Mouse (Mus musculus): ENCODE data around the gene Loxl4.

Loxl4 gene

DNA sequence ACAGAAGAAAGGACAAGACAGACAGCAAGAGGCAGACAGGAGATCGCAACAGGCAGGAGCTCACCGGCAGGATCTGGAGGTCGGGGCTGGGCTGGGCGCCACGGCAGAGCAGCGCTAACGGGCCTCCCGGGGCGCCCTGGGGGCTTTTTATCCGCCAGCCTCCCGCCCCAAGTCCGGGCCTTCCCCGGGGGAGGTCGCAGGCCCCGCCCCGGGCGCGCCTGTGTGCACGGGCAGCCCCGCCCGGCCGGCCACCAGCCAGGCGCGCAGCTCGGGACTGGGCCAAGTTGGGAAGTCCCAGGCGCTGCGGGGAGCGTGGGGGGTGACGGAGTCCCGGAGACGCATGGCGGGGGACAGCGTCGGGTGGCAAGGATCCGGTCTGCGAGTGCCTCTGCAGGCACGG is at the start of gene Loxl4:
TSS of gene Loxl4 (minus strand) at position 160 of the 400 bp plus-strand sequence.
- peak; percentile 47 for DNase-seq

- no peak for DNase-seq
Observed at GRCm38 (mm10) chr19:42661430-42662164, 49.0 kb upstream of the Loxl4 start.

- DNase-seq, result no peak
Observed at GRCm38 (mm10) chr19:42660244-42660565, 47.6 kb upstream of the Loxl4 start.

DNA sequence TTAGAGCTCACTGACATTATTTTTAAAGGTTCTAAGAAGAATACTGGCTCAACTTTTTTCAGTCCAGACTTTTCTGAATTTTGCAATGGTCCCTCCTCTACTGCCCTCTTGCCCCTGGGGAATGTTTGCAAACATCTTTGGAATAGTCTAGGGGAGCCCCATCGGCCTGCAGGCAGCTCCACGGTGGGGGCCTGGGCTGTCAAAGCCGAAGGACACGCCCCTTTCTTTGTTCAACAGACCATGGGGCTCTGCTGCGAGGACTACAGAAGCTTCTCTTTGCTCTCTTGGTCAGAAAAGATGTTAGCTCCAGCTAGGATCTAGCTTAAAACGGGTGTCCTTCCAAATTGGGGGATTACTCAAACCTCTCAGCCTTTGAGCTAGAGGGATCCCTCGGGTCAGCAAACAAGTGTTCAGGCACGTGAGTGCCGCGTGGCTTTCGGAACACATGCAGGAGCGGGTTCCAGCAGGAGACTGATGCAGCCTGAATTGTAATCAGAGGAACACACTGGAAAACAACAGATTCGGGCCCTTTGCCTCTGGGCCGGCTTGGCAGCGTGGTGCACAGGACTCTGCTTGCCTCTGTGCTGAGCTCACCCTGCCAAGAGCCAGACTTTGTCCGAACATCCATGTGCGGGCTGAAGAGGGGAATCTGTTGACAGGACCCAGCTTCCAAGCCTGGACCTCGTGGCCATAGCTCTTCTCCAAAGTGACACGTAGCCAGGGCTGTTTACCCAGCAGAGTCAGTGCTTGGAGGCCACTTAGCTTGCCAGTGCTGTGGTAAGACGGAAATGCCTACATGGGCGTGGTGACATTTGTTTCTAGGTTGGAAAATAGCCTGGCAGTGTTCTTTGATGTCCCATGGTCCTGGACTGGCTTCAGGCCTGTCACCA is 47.0 kb upstream of the Loxl4 start:
- DNase-seq, result no peak

- no peak for DNase-seq
Observed at GRCm38 (mm10) chr19:42658435-42659135, 46.0 kb upstream of the Loxl4 start.

- peak; percentile 74 for DNase-seq
Observed at GRCm38 (mm10) chr19:42657769-42658168, 45.2 kb upstream of the Loxl4 start.

DNA sequence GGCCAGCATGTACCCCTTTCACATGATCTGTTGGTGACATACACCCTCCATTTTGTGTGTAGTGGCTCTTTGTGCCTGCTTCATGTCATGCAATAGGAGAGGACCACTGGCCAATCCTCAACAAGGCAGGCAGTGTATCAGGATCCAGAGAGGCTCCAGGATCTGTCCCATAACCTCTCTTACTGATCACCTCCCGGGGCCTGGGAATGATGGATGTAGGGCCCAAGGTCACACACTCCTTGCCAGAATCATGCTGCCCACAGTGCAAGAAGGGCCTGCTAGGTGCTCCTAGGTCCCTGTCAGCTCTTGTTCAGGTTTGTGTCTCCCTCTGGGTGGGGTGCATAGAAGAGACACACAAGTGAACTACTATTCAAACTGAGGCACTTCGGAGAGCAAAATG is 44.7 kb upstream of the Loxl4 start:
- no peak for DNase-seq

DNA sequence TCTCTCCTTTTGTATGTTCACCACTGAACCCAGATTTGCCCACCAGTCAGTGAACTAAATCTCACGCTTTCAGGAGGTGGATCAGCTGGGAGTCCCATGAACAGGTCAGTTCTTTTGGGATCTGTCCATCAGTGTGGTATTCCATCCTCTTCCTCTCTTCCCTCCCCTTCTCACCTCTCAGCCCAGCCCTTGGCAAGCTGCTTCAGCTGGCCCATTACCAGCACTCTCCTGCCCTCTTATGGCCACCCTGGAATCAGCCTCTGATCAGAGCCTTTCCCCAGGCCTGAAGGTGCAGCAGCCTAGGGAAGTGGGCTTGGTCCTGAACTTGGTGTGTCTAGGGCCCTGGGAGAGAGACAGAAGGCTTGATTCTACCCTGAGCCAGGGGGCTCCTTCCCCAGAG is 42.4 kb upstream of the Loxl4 start:
- peak; percentile 70 for DNase-seq

DNA sequence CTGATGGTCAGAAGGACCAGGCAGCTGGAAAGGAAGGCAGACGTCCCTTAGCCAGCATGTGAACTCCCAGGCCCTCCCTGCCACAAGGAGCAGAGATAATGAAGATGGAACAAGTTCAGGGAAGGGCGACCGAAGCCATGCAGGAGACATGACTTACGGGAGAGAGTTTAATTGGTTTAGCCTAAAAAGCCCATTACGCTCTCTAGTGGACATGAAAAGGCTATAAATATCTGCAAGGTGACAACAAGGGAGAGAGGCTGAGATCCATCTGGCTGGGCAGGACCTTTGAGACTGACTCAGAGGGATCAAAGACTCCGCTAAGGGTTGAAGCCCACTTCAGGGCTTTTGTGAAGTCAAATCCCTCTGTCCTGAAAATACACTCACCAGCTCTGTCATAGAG is 40.5 kb upstream of the Loxl4 start:
- peak; percentile 62 for DNase-seq

- DNase-seq, result no peak
Observed at GRCm38 (mm10) chr19:42652425-42652824, 39.8 kb upstream of the Loxl4 start.

DNA sequence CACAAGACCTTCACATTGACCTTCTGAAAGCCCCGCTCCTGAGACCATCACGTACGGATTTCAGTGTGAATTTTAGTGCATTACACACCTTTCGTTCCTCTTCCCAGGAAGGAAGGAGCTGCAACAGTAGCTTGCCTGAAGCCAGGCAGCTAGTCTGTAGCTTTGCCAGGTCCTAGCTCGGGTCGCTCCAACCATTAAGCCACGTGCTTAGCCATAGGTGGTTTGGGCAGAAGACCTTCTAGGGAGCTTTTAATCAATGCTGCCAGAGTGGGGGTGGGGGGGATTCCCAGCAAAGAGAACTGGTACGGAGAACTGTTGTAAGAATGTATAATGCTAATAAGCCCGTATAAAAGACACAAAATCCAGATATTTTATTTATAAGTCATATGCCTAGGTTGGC is 27.6 kb upstream of the Loxl4 start:
- DNase-seq, result no peak

- no peak for DNase-seq
Observed at GRCm38 (mm10) chr19:42639544-42639943, 26.9 kb upstream of the Loxl4 start.

DNA sequence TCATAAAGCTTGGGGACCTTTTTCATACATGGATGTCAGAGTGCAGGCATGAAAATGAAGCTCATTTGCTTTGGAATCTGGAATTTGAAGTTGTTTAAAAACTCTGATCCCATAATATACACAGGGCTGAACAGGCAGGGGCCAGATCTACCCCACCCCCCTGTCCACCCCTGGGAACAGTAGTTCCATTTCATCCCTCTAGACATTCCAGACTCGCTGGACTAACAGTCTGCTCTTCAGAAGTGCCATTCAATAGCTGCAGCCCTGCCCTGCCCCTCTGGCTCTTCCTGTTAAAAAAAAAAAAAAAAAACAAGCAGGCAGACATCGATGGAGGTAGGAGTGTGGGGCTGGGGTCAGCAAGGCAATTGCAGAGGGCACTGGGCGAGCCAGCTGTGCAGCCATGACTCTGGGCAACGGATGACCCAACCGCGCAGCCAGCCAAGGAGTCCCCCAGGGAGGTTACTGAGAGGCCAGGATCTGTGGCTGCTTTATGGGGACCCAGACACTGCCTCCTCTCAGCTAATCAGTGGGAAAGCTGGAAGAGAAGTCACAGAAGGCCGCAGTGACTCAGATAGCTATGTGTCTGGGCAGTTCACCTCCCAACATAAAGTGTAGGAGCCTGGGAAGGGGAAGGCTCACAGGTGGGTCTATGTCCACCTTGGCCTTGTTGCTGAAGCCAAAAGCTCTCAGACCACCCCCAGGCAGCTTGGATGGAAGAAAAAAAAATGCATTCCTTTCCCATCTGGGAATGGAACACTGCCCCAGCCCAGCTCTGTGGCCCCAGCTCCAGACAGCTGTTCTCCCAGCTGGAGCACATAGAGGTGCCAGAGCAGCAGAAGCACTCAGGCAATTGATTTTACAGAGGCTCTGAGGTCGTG is 26.2 kb upstream of the Loxl4 start:
- no peak for DNase-seq

DNA sequence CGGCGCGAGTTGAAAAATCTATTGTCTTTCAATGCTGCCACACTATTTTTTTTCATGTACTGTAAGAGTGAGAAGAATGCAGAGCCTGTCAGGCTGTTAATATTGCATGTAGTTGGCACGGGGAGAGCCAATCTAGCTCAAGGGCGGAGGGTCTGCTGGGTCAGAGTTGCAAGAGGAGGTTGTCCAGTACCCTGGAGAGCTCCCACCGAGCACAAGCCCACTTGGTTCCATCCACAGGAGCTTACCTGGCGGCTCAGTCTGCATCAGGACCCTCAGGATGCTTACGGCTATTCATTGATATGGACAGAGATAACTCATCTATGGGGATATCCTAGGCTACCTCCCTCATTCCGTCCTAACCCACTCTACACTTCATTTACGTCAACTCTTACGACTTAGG is 24.0 kb upstream of the Loxl4 start:
- DNase-seq, result peak; percentile 29

DNA sequence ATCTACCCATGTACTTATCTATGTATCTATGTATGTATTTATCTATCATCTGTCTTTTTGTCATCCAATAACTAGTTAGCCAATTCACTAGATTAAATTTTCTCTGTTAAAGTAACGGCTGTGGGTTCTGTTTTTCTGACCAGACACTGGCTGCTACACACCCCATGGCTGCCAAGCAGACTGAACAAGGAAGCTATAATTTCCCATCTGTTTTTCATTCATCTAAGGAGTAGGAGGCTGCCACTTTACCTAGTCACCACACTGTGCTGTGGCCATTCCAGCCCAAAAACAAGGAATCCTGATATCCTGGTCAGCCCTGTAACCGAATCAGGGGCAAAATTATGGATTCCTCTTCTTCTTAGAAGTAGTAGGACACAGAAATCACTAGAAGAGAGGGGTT is 21.0 kb upstream of the Loxl4 start:
- DNase-seq, result no peak

GRCm38 (mm10) chr19:42632301-42632700 is 19.7 kb upstream of the Loxl4 start:
- DNase-seq, result no peak

GRCm38 (mm10) chr19:42631541-42631961 is 18.9 kb upstream of the Loxl4 start:
- DNase-seq, result peak; percentile 18

DNA sequence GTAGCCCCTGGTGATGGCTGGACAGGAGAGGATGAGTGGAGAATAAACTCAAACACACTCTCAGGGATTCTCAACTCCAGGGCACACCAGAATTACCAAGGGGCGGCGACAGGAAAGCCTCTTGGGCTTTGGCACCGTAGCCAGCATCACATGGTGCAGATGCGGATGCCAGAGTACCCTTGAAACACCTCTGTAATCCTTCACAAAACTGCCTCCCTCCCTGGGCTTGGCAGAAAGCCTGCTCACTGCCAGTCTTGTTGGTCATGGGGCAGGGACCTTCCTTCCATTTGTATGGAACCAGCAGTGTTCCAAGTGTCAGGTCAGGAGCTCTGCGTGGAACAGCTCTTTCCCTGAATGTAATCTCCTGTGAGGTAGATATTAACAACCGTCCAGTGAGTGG is 15.5 kb upstream of the Loxl4 start:
- DNase-seq, result no peak

DNA sequence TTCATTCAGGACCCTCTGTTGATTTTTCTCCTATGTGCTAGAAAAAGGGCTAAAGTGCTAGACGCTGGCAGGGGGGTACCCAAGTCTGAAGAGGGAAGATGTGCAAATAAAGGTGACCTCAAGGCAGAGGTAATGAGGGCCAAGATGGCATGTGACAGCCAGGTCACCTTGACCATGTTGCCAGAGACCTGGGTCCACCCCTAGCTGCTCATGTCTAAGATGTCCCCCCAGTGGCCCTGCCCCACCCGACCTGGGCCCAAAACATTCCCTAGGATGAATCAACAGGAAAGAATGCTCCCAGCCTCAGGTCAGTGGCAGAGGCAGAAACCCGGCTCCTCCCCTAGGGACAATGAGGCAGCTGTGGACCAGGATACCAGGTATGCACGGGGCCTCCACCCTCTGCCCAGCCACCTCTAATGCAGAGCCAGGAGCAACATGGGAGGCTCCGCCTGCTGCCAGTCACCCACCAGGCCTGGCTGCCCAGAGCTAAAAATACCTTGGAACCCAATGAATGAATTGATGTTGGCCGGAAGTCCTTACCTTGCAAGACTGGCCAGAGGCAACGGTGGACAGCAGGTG is 1.1 kb upstream of the Loxl4 start:
- DNase-seq, result no peak

- DNase-seq, result peak; percentile 51
Observed at GRCm38 (mm10) chr19:42613116-42613515, 503 bp upstream of the Loxl4 start.

- DNase-seq, result no peak
Observed at GRCm38 (mm10) chr19:42611746-42612145, 867 bp downstream of the Loxl4 start.

DNA sequence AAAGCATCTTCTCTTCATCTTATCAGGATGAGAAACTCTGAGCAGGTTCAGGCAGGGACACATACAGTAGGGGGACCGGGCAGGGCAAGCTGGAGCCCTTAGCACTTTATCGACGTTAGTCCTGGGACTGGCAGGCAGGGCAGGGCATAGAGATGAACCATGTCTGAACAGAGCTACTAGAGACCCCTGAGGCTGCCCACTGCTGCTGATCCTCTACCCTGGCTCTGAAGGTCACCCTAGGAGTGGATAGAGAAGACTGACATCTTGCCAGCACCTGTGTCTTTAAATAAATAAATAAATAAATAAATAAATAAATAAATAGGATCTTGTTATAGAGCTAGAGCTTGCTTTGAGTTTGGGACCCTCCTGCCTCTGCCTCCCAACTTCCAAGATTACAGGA is 2.9 kb downstream of the Loxl4 start:
- DNase-seq, result no peak

All from retina, postnatal 1 day (tissue).